1 mouse cellular context compared by ENCODE assay signal in genomic region chr7:141226535-141226934, GRCm38 (mm10).
TF ChIP-seq lines count a peak whose summit lies in the region.

No protein-coding gene starts in this region.

TF ChIP-seq in MEL, 35 proteins besides CTCF, POLR2A, EP300 and RAD21:
- TF ChIP-seq MEF2A (IDR thresholded peaks at IDR 0.05; ENCODE audit: extremely low read depth, insufficient replicate concordance, low read depth, low read length, poor library complexity, severe bottlenecking) (no peak), KAT2A (conservative IDR thresholded peaks at IDR 0.05; ENCODE audit: low read depth, low read length) (no peak), NRF1 (IDR thresholded peaks at IDR 0.05; ENCODE audit: insufficient read depth, low read depth, low read length, poor library complexity, severe bottlenecking) (no peak), SIN3A (IDR thresholded peaks at IDR 0.05; ENCODE audit: low read length) (no peak), ZMIZ1 (IDR thresholded peaks at IDR 0.05; ENCODE audit: low read depth, low read length) (no peak), ETS1 (IDR thresholded peaks at IDR 0.05; ENCODE audit: low read depth, low read length) (no peak), RCOR1 (IDR thresholded peaks at IDR 0.05; ENCODE audit: low read depth, low read length) (no peak), ZNF384 (IDR thresholded peaks at IDR 0.05; ENCODE audit: low read depth, low read length) (no peak), USF2 (IDR thresholded peaks at IDR 0.05; ENCODE audit: borderline replicate concordance in 1 of 2, insufficient read depth in 1 of 2, low read depth in 1 of 2, low read length in 2 of 2) (no peak), POLR2AphosphoS2 (IDR thresholded peaks at IDR 0.05; ENCODE audit: low read length) (no peak), E2F4 (IDR thresholded peaks at IDR 0.05; ENCODE audit: borderline replicate concordance, low read depth, low read length) (no peak), USF1 (IDR thresholded peaks at IDR 0.05; ENCODE audit: low read depth, low read length) (no peak), MYB (IDR thresholded peaks at IDR 0.05; ENCODE audit: low read depth, low read length) (no peak), GABPA (IDR thresholded peaks at IDR 0.05; ENCODE audit: low read depth, low read length) (no peak), ZC3H11A (IDR thresholded peaks at IDR 0.05; ENCODE audit: low read depth, low read length) (no peak), CHD2 (IDR thresholded peaks at IDR 0.05; ENCODE audit: low read length) (no peak), JUND (IDR thresholded peaks at IDR 0.05; ENCODE audit: low read depth, low read length) (no peak), MXI1 (IDR thresholded peaks at IDR 0.05; ENCODE audit: low read depth, low read length) (no peak)
